Mouse (Mus musculus): Measurements from ENCODE around the gene Il20rb. TPM values are rescaled to one million over a fixed set of nuclear protein-coding genes. Genes with fewer than 3 reads are reported as not detected.

Gene Il20rb
- polyA plus RNA-seq, 2 experiments = 4.0 to 4.5 TPM

- WGBS = 87% methylated on average over 3 of the region's 3 CpGs
- ATAC-seq (ENCODE audit: low FRiP score, low read depth) (no peak), DNase-seq (ENCODE audit: low spot score) (no peak)
These were observed 19.8 kb downstream of the Il20rb start for GRCm38 (mm10) chr9:100466743-100467142.

GRCm38 (mm10) chr9:100465988-100466387, 20.6 kb downstream of the Il20rb start:
- no peak for TF ChIP-seq POLR2A (IDR thresholded peaks at IDR 0.05; ENCODE audit: borderline replicate concordance, extremely low read depth, insufficient read depth, insufficient read length)
- Histone ChIP-seq H3K4me1 (ENCODE audit: control insufficient read depth, insufficient read depth, low read length) (peaks cover 3% of the 10 kb centered on the region; the same call in 1 of the 2 replicates), H3K36me3 (ENCODE audit: control insufficient read depth, insufficient read depth, low read length) (0 out of 2 replicates have a peak, but pooled peaks cover 7% of the 10 kb centered on the region), H3K27ac (replicated peaks; ENCODE audit: low read depth, low read length) (no peak overlapping the region), H3K9me3 (ENCODE audit: control insufficient read depth, low read length) (no peaks in the 10 kb centered on the region), H3K4me2 (replicated peaks; ENCODE audit: low read depth, low read length, severe bottlenecking) (no peak overlapping the region), H3K27me3 (ENCODE audit: control insufficient read depth, insufficient read depth, low read length) (no peaks in the 10 kb centered on the region), H3K4me3 (replicated peaks; ENCODE audit: low read length) (no peak overlapping the region), H3K9ac (ENCODE audit: low read depth, low read length, severe bottlenecking) (no peak overlapping the region)
- DNase-seq (ENCODE audit: low spot score) (no peak), ATAC-seq (ENCODE audit: low FRiP score, low read depth) (no peak)
- WGBS = 93% methylated on average over 9 of the region's 9 CpGs

More at GRCm38 (mm10) chr9:100466743-100467142, 19.8 kb downstream of the Il20rb start:
- Histone ChIP-seq H3K9ac (ENCODE audit: low read depth, low read length, severe bottlenecking) (no peak overlapping the region), H3K4me1 (ENCODE audit: control insufficient read depth, insufficient read depth, low read length) (peaks cover 5% of the 10 kb centered on the region; the same call in 1 of the 2 replicates), H3K27ac (replicated peaks; ENCODE audit: low read depth, low read length) (no peak overlapping the region), H3K36me3 (ENCODE audit: control insufficient read depth, insufficient read depth, low read length) (0 out of 2 replicates have a peak, but pooled peaks cover 7% of the 10 kb centered on the region), H3K9me3 (ENCODE audit: control insufficient read depth, low read length) (no peaks in the 10 kb centered on the region), H3K4me3 (replicated peaks; ENCODE audit: low read length) (no peak overlapping the region), H3K4me2 (replicated peaks; ENCODE audit: low read depth, low read length, severe bottlenecking) (no peak overlapping the region), H3K27me3 (ENCODE audit: control insufficient read depth, insufficient read depth, low read length) (no peaks in the 10 kb centered on the region)
- TF ChIP-seq POLR2A (IDR thresholded peaks at IDR 0.05; ENCODE audit: borderline replicate concordance, extremely low read depth, insufficient read depth, insufficient read length) = no peak

- DNase-seq (ENCODE audit: low spot score) (no peak), ATAC-seq (ENCODE audit: low FRiP score, low read depth) (no peak)
- no peaks in the 10 kb centered on the region for H3K9me3 ChIP-seq (ENCODE audit: control insufficient read depth, low read length)
- no peaks in the 10 kb centered on the region for H3K27me3 ChIP-seq (ENCODE audit: control insufficient read depth, insufficient read depth, low read length)
- H3K4me2 ChIP-seq (replicated peaks; ENCODE audit: low read depth, low read length, severe bottlenecking) = no peak overlapping the region
- TF ChIP-seq POLR2A (IDR thresholded peaks at IDR 0.05; ENCODE audit: borderline replicate concordance, extremely low read depth, insufficient read depth, insufficient read length) = no peak
- H3K27ac ChIP-seq (replicated peaks; ENCODE audit: low read depth, low read length) = no peak overlapping the region
- WGBS = 92% methylated on average over 5 of the region's 5 CpGs
- H3K4me3 ChIP-seq (replicated peaks; ENCODE audit: low read length) = no peak overlapping the region
- no peaks in the 10 kb centered on the region for H3K4me1 ChIP-seq (ENCODE audit: control insufficient read depth, insufficient read depth, low read length)
- H3K36me3 ChIP-seq (ENCODE audit: control insufficient read depth, insufficient read depth, low read length) = 0 out of 2 replicates have a peak, but pooled peaks cover 7% of the 10 kb centered on the region
- no peak overlapping the region for H3K9ac ChIP-seq (ENCODE audit: low read depth, low read length, severe bottlenecking)
These were observed 21.2 kb downstream of the Il20rb start for GRCm38 (mm10) chr9:100465380-100465779.

- TF ChIP-seq POLR2A (IDR thresholded peaks at IDR 0.05; ENCODE audit: borderline replicate concordance, extremely low read depth, insufficient read depth, insufficient read length) = no peak
- Histone ChIP-seq H3K9me3 (ENCODE audit: control insufficient read depth, low read length) (no peaks in the 10 kb centered on the region), H3K4me1 (ENCODE audit: control insufficient read depth, insufficient read depth, low read length) (no peaks in the 10 kb centered on the region), H3K36me3 (ENCODE audit: control insufficient read depth, insufficient read depth, low read length) (0 out of 2 replicates have a peak, but pooled peaks cover 10% of the 10 kb centered on the region), H3K27me3 (ENCODE audit: control insufficient read depth, insufficient read depth, low read length) (no peaks in the 10 kb centered on the region), H3K27ac (replicated peaks; ENCODE audit: low read depth, low read length) (no peak overlapping the region), H3K4me3 (replicated peaks; ENCODE audit: low read length) (no peak overlapping the region), H3K9ac (ENCODE audit: low read depth, low read length, severe bottlenecking) (no peak overlapping the region), H3K4me2 (replicated peaks; ENCODE audit: low read depth, low read length, severe bottlenecking) (no peak overlapping the region)
- WGBS = 85% methylated on average over 2 of the region's 2 CpGs
- DNase-seq (ENCODE audit: low spot score) (no peak), ATAC-seq (ENCODE audit: low FRiP score, low read depth) (no peak)
These were observed 22.8 kb downstream of the Il20rb start for GRCm38 (mm10) chr9:100463771-100464170.

GRCm38 (mm10) chr9:100462098-100462497, 24.5 kb downstream of the Il20rb start:
- no peaks in the 10 kb centered on the region for H3K27me3 ChIP-seq (ENCODE audit: control insufficient read depth, insufficient read depth, low read length)
- ATAC-seq (ENCODE audit: low FRiP score, low read depth) (no peak), DNase-seq (ENCODE audit: low spot score) (no peak)
- no peak overlapping the region for H3K4me2 ChIP-seq (replicated peaks; ENCODE audit: low read depth, low read length, severe bottlenecking)
- WGBS = 85% methylated on average over 4 of the region's 4 CpGs
- H3K27ac ChIP-seq (replicated peaks; ENCODE audit: low read depth, low read length) = no peak overlapping the region
- H3K9me3 ChIP-seq (ENCODE audit: control insufficient read depth, low read length) = no peaks in the 10 kb centered on the region
- H3K36me3 ChIP-seq (ENCODE audit: control insufficient read depth, insufficient read depth, low read length) = peaks cover 11% of the 10 kb centered on the region; the same call in 1 of the 2 replicates
- no peak for TF ChIP-seq POLR2A (IDR thresholded peaks at IDR 0.05; ENCODE audit: borderline replicate concordance, extremely low read depth, insufficient read depth, insufficient read length)
- H3K4me1 ChIP-seq (ENCODE audit: control insufficient read depth, insufficient read depth, low read length) = no peaks in the 10 kb centered on the region
- no peak overlapping the region for H3K9ac ChIP-seq (ENCODE audit: low read depth, low read length, severe bottlenecking)
- H3K4me3 ChIP-seq (replicated peaks; ENCODE audit: low read length) = no peak overlapping the region

All from limb, embryonic 14.5 days (tissue).